Mouse (Mus musculus): Measurements from ENCODE around the gene Chrdl2.
"Not testable (repeated sequence)": the region's sequence is repeated elsewhere in the genome, so short reads cannot be mapped to it uniquely, and the experiment has no call there.

Gene Chrdl2

GRCm38 (mm10) chr7:100005790-100006189 lies at the start of gene Chrdl2:
TSS of gene Chrdl2 (plus strand) at chr7:100006172.
- DNase-seq (ENCODE audit: low read depth, low spot score), result no peak

DNA sequence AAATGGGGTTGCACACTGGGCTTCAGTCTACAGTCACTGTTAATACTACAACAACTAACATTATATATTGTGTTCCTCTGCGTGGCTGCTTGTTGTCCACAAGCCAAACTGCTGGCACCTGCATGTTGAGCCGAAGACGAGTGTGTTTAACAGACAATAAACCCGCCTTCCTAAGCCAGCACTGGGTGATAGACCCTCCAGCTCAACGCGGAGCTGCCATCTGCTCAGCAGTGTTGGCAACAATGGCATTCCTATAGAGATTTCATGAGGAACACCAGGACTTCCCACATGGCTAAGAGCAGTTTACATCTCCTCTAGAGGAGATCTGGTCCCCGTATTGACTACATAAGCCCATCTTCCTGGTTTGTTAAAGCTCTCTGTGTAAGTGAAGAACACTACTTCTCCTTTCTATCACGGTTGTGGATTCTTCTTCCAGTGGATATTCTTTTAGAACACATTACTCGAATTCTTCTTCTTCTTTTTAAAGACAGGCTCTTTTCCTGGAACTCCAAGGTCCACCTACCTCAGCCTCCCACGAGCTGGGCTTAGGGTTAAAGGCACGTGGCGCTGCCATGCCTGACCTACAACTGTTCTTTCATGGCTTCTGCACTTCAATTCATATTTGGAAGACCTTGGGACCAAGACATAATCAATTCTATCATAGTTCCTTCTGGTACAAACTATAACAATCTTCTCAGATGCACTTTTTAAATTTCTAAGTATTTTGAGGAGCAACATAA lies 48.6 kb upstream of the Chrdl2 start:
- no peak for DNase-seq (ENCODE audit: low read depth, low spot score)

DNA sequence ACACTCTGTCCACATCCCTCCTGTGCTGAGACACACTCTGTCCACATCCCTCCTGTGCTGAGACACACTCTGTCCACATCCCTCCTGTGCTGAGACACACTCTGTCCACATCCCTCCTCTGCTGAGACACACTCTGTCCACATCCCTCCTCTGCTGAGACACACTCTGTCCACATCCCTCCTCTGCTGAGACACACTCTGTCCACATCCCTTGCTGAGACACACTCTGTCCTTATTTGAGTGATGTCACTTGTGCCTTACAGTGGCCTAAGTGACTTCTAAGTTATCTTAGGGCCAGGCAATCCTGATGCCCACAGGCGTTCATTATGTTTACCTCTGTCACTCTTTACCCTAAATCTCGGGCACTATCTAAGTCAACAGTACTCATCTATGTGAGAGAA lies 45.4 kb upstream of the Chrdl2 start:
- not testable (repeated sequence) for DNase-seq (ENCODE audit: low read depth, low spot score)

GRCm38 (mm10) chr7:99961518-99961917 lies 44.5 kb upstream of the Chrdl2 start:
- DNase-seq (ENCODE audit: low read depth, low spot score), result no peak

- no peak for DNase-seq (ENCODE audit: low read depth, low spot score)
Measured at GRCm38 (mm10) chr7:99962536-99963236, 43.3 kb upstream of the Chrdl2 start.

GRCm38 (mm10) chr7:99963237-99963860 lies 42.6 kb upstream of the Chrdl2 start:
- no peak for DNase-seq (ENCODE audit: low read depth, low spot score)

DNA sequence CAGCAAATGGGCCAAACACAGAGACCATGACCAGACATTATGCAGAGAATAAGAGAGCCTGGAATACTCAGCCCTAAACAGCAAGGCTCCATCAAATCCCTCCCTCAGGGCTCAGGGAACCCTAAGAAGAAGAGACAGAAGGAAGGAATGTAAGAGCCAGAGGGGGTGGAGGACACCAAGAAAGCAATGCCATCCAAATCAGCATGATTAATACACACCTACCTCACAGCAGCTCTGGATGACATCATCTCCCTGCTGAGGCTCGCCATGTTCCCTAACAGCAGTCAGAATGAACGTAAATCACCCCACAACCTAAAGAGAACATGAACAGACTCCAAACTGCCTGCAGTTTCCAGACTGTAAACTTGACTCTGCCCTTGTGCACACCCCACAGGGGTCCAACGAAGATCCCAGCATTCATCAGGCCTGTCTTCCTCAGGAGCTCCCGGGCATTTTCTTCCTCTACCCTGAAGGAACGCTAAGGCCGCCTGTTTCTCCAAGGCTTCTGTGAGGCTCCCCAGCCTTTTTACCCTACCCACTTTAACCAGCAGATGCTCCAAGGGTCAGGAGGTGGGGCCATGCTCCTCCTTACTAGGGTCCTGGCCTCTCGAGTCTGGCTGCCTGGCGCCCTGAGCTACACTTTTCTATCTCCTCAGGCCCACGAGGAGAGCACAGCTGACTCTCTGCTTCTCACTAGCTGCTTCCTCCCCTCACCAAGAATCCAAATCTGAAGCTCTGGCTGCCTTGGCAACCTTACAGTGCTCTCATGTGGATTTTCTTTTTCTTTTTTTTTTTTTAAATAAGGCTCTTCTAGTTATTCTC lies 40.7 kb upstream of the Chrdl2 start:
- peak; percentile 92 for DNase-seq (ENCODE audit: low read depth, low spot score)

DNA sequence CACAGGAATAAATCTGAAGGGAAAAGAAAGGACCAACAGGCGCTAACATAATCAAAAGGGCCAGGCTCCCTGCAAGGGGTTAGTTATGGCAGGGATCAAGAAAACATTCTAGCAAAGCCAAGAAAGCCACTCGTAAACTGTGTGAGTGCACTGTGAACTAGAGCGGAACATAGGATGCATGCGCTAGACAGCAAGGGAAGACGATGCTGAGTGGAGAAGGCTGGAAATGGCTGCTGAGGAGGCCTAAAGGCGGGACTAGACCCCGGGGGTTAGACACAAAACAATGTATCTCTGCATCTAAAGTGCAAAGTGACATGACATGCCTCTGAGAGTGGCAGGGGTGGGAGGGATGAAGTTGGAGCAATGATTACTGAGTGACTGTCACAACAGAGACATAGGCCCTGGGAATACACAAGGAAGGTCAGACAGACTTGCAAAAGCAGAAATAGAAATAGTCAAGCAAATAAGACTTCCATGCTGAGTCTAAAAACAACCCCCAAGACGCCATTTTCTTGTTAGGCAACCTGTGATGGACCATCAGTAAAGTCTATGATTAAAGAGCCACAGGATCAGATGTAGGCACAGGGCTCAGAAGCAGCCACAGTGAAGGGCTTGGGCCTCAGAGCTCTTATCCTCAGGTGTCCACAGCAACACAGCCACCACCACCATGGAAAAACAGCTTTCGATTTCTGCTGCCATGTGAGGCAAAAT lies 39.8 kb upstream of the Chrdl2 start:
- no peak for DNase-seq (ENCODE audit: low read depth, low spot score)

DNA sequence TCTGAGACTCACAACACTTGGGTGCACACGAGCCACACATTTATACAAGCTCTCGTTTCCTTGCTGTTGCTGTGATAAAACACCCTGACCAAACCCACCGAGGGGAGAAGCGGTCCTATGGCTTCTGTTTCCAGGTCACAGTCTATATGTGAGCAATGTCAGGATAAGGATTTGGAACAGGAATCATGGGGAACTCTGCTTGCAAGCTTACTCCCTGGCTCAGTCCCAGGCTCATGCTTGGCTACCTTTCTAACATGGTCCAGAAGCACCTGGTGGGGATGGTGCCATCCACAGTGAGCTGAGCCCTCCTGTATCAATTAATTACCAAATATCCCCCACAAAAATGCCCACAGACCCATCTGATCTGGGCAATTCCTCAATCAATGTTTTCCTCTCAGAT lies 36.8 kb upstream of the Chrdl2 start:
- DNase-seq (ENCODE audit: low read depth, low spot score), result no peak

- no peak for DNase-seq (ENCODE audit: low read depth, low spot score)
Measured at GRCm38 (mm10) chr7:99971926-99972325, 34.0 kb upstream of the Chrdl2 start.

DNA sequence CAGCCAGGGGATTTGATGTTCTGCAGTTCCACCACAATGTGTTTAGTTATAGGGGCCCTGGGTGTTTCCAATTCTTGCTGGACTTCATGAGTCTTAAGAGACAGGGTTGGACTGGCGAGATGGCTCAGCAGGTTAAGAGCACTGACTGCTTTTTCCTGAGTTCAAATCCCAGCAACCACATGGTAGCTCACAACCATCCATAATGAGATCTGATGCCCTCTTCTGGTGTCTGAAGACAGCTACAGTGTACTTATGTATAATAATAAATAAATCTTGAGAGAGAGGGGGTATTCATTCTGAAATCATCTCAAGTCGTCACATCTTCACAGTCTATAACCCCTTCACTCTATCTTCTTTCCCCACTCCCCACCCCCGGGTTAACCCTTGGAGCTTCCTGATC lies 33.1 kb upstream of the Chrdl2 start:
- not testable (repeated sequence) for DNase-seq (ENCODE audit: low read depth, low spot score)

GRCm38 (mm10) chr7:99974208-99974970 lies 31.6 kb upstream of the Chrdl2 start:
- DNase-seq (ENCODE audit: low read depth, low spot score), result no peak

DNA sequence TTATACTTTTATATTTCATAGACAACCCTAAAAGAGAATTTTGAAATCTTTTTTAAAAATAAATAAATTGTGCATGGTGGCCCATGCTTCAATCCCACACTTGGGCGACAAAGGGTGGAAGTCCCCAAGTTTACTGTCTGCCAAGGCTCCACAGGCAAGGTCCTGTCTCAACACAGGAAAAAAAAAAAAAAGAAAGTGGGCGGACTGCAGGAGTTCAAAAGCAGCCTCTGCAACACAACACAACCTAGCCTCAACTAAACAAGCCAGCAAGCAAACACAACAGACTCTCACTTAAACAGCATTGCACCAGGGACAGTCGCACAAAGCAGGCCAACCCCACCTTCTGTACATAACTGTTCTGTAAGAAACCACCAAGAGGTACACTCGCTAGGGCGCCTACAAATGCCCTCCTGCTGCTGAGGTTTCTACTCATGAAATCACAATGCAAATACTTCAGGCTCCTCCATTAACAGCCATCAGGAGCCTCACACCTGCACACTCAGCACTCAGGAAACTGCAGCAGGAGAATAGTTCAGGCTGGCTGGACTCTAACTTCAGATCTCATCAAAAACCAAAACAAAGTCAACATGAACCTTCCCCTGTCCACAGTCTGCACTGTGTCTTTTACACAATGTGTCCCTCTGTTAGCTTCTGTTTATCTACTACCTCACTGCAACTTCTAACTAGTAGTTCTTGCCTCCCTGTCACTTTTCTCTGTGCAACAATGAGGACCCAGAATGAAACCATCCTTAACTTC lies 30.0 kb upstream of the Chrdl2 start:
- DNase-seq (ENCODE audit: low read depth, low spot score), result no peak

GRCm38 (mm10) chr7:99978041-99978440 lies 27.9 kb upstream of the Chrdl2 start:
- DNase-seq (ENCODE audit: low read depth, low spot score), result no peak

DNA sequence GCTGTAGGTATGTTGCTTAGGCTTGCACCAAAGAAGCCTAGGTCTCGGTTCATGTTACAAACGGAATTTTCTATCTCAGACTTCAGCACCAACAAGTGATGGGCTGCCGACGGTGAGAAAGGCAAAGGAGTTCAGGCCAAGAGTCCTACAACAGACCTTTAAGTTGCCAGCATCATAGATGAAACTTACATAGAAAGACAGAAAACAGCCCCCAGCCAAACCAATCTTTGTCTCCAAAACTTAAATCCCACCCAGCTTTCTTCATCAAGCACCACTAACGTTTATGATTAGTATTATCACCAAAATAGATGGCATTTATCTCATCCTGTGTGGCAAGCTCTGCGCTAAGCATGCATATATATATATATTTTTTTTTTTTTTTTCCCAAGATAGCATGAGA lies 26.9 kb upstream of the Chrdl2 start:
- DNase-seq (ENCODE audit: low read depth, low spot score), result no peak

GRCm38 (mm10) chr7:99979546-99980131 lies 26.3 kb upstream of the Chrdl2 start:
- no peak for DNase-seq (ENCODE audit: low read depth, low spot score)

DNA sequence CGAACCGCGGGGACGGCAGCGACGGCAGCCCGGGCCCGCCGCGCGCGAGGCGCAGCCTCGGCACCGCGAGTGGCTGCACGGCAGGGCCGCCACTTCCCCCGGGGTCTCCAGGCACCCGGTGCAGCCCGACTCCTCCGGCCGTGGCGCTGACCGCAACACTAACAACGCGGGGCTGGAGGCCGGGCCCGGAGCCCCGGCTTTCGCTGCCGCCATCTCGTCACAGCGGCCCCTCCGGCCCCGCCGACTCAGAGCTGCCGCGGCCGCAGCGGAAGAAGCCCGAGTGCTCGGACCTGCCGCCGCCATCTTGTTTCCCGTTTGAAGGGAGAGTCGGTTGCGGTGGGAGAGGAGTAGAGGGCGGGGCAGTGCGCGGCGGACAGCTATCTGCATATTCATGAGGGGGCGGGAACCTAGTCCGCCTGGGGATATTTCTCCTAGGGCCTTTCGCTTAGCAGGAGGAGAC lies 25.8 kb upstream of the Chrdl2 start, which contains the start of gene Rnf169:
Gene Rnf169, minus strand, starts transcription at position 317 of the 460 bp plus-strand sequence.
- DNase-seq (ENCODE audit: low read depth, low spot score), result peak; percentile 95

DNA sequence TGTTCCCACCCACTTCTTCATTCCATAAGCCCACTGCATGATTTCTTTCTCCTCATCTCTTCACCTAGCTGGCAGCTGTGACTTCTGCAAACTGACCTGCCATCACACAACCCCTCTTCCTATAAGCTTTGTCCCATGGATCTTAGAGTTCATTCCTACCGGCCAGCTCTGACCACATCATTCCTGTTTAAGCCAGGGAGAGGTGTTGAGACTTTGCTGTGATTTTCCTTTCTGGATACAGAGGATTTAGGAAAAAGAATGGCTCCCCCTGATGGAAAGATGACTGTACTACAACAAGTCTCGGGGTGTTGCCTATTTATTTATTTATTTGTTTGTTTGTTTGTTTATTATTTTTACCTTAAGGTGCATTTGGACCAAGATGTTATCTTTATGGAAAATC lies 24.7 kb upstream of the Chrdl2 start:
- DNase-seq (ENCODE audit: low read depth, low spot score), result no peak
